Mouse (Mus musculus) erythroblast, embryonic 14.5 days (primary cell): ENCODE results near the gene Fam210b.

Experiments used
- GATA1 ChIP-seq: IDR thresholded peaks from 2 replicates; pipeline ENCODE4 v1.6.1; 2012; ENCODE audit warnings: low read length, inconsistent platforms, mixed read lengths
- TAL1 ChIP-seq: IDR thresholded peaks from 3 replicates; pipeline ENCODE4 v1.6.1; 2012; ENCODE audit warnings: low read length, inconsistent platforms, mixed read lengths

DNA sequence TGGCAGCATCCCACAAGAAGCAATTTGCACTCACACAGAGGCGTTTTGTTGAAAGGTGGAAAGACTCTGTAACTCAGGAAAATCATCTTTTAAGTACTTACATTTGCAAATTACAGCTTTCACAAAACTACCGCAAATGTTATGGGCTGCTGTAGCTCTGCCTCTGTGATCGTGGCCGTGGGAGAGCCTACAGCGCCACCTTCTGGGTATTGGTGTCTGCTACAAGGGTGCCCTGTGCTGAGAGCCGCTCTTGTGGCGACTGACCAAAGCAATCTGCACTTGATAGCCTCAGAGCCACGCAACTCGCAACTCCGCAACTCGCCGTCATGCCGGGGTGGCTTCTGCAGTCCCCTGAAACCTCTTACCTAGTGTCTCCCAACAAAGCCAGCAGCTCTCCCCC is 16.2 kb upstream of the Fam210b start:
- TF ChIP-seq GATA1 (no peak), TAL1 (no peak)
